Mouse (Mus musculus) liver, embryonic 14.5 days (tissue): ENCODE measurements at regions not wholly inside any gene's neighbourhood (a gene's known extent, or its start where the extent isn't known, plus 50 kb on each side); places are given as distances from the start of the nearest gene placed in this dataset.

Experiments
- ATAC-seq: fragments of 200-750 bp; cut with Nextera tagmentation; 2 replicates; pipeline ENCODE4 v1.8.0; 2017; ENCODE audit warnings: moderate number of reproducible peaks, mild to moderate bottlenecking, moderate library complexity; ENCODE audit not compliant: insufficient read depth
- DNase-seq, 3 experiments: peaks; one replicate each; pipeline ENCODE4 v3.0.0-alpha.2; 2012 to 2013; ENCODE audit warnings: low read depth in 3 of 3, low spot score in 3 of 3
- H3K27ac ChIP-seq: fragments of 300-500 bp; sonication (generic); 2 replicates; pipeline ENCODE4 v1.5.1; 2014; ENCODE audit warnings: moderate library complexity, mild to moderate bottlenecking, control low read depth, inconsistent platforms
- H3K27me3 ChIP-seq: fragments of 300-500 bp; sonication (generic); 2 replicates; pipeline ENCODE4 v1.6.1; 2014; ENCODE audit warnings: mild to moderate bottlenecking, low read length, moderate library complexity; ENCODE audit not compliant: control insufficient read depth, insufficient read depth
- H3K36me3 ChIP-seq: fragments of 300-500 bp; sonication (generic); replicated peaks from 2 replicates; pipeline ENCODE4 v1.6.1; 2014; ENCODE audit warnings: low read depth; ENCODE audit not compliant: control insufficient read depth, insufficient read depth
- H3K4me1 ChIP-seq, 2 experiments: fragments of 200-500 bp in 1 of 2; fragments of 300-500 bp in 1 of 2; sonication (generic) in 1 of 2; replicated peaks; 2 replicates each; pipeline ENCODE4 v1.6.1; 2012 to 2014; ENCODE audit warnings: antibody characterized with exemption in 1 of 2, inconsistent platforms in 1 of 2, low read length in 1 of 2; ENCODE audit not compliant: control insufficient read depth in 2 of 2, insufficient read depth in 2 of 2
- H3K4me2 ChIP-seq: fragments of 300-500 bp; sonication (generic); 2 replicates; pipeline ENCODE4 v1.6.1; 2014; ENCODE audit warnings: low read depth, mild to moderate bottlenecking, control low read depth, moderate library complexity
- H3K4me3 ChIP-seq, 2 experiments: fragments of 200-500 bp in 1 of 2; fragments of 300-500 bp in 1 of 2; sonication (generic) in 1 of 2; 2 replicates each; pipeline ENCODE4 v1.5.1; 2012 to 2014; ENCODE audit warnings: low read depth in 2 of 2, low read length in 2 of 2, mild to moderate bottlenecking in 2 of 2, control low read depth in 1 of 2, inconsistent platforms in 1 of 2, moderate library complexity in 1 of 2; ENCODE audit not compliant: insufficient read depth in 1 of 2
- H3K9ac ChIP-seq: fragments of 300-500 bp; sonication (generic); replicated peaks from 2 replicates; pipeline ENCODE4 v1.6.1; 2014; ENCODE audit warnings: mild to moderate bottlenecking, control low read depth, moderate library complexity
- H3K9me3 ChIP-seq: fragments of 300-500 bp; sonication (generic); 2 replicates; pipeline ENCODE4 v1.6.1; 2016; ENCODE audit warnings: low read length, mixed read lengths; ENCODE audit not compliant: control insufficient read depth
- CTCF ChIP-seq: IDR thresholded peaks from 2 replicates; pipeline ENCODE4 v1.5.1; 2016; ENCODE audit warnings: antibody characterized with exemption, low read depth, control low read depth
- EP300 ChIP-seq: IDR thresholded peaks from 2 replicates; pipeline ENCODE4 v1.6.1; 2016; ENCODE audit warnings: antibody characterized with exemption, low read depth
- WGBS: fragments of 180-500 bp; shearing (Covaris S2); extraction: QIAGEN DNeasy Blood & Tissue Kit; methylation state at CpG from one replicate; pipeline ENCODE4 v1.1.7; 2014; ENCODE audit not compliant: insufficient replicate concordance; 5-methylcytosine and 5-hydroxymethylcytosine counted together

- Histone ChIP-seq H3K4me3 (no peak overlapping the region), H3K36me3 (no peaks in the 10 kb centered on the region), H3K4me1 (no peaks in the 10 kb centered on the region), H3K27me3 (no peaks in the 10 kb centered on the region), H3K9me3 (no peaks in the 10 kb centered on the region), H3K9ac (no peak overlapping the region), H3K4me2 (no peak overlapping the region), H3K27ac (no peak overlapping the region)
- DNase-seq = no peak
- ATAC-seq = no peak
- WGBS = 64% methylated on average over 6 of the region's 6 CpGs
- no peak for TF ChIP-seq CTCF
- TF ChIP-seq EP300 = no peak
Measured at GRCm38 (mm10) chr1:143207399-143208065, 432.9 kb upstream of the B3galt2 start.

GRCm38 (mm10) chr1:143217401-143217800, 423.1 kb upstream of the B3galt2 start:
- DNase-seq = no peak
- no peaks in the 10 kb centered on the region for H3K4me1 ChIP-seq
- no peak overlapping the region for H3K4me3 ChIP-seq
- no peak for ATAC-seq
- no peaks in the 10 kb centered on the region for H3K9me3 ChIP-seq
- H3K36me3 ChIP-seq = no peaks in the 10 kb centered on the region
- no peak overlapping the region for H3K4me2 ChIP-seq
- no peaks in the 10 kb centered on the region for H3K27me3 ChIP-seq
- H3K27ac ChIP-seq = no peak overlapping the region
- no peak overlapping the region for H3K9ac ChIP-seq
- no peak for TF ChIP-seq EP300
- TF ChIP-seq CTCF = no peak

GRCm38 (mm10) chr1:143231969-143232368, 408.5 kb upstream of the B3galt2 start:
- Histone ChIP-seq H3K9me3 (no peaks in the 10 kb centered on the region), H3K9ac (no peak overlapping the region), H3K4me1 (no peaks in the 10 kb centered on the region), H3K36me3 (no peaks in the 10 kb centered on the region), H3K4me3 (no peak overlapping the region), H3K27ac (no peak overlapping the region), H3K27me3 (no peaks in the 10 kb centered on the region), H3K4me2 (no peak overlapping the region)
- DNase-seq = no peak
- WGBS = 56% methylated on average over 7 of the region's 7 CpGs
- no peak for ATAC-seq
- no peak for TF ChIP-seq CTCF
- no peak for TF ChIP-seq EP300

GRCm38 (mm10) chr1:143258470-143259215, 381.8 kb upstream of the B3galt2 start:
- H3K27me3 ChIP-seq = no peaks in the 10 kb centered on the region
- no peak overlapping the region for H3K9ac ChIP-seq
- no peaks in the 10 kb centered on the region for H3K9me3 ChIP-seq
- DNase-seq (no peak), ATAC-seq (no peak)
- 52% methylated on average over 5 of the region's 5 CpGs for WGBS
- H3K27ac ChIP-seq = no peak overlapping the region
- TF ChIP-seq EP300 (no peak), CTCF (no peak)
- H3K36me3 ChIP-seq = no peaks in the 10 kb centered on the region
- H3K4me1 ChIP-seq = no peaks in the 10 kb centered on the region
- H3K4me2 ChIP-seq = no peak overlapping the region
- no peak overlapping the region for H3K4me3 ChIP-seq

DNA sequence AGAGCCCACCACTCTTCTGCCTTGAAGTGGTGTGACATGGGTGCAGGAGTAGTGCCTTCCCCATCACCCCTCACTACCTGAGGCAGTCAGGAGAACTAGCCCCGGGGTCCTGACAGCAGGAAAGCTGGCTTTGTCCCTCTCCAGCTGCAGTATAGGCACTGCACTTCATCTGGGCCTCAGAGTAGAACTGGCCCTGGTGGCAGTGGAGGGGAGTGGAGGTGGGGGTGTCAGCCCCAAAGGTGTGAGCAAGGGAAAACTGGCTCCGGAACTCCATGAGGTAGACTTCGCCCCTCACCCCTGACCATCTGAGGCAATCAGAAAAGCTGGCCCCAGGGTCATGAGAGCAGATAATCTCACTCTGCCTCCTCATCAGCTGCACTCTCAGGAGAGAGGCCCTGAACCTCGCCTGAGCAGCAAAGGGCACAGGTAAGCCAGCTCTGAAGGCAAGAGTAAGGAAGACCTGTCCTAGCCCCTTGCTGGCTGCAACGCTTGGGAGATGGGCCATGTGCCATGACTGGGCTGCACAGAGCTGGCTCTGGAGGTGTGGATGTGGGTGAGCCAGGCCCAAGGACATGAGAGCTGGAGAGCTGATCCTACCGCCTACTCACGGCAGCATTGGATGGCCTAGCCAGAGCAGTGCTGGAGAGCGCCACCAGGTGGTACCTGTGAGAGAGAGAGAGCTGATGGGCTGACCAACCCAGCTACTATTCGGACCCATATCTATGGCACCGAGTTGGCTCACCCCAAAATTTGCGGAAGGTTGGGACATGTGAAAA, 377.0 kb upstream of the B3galt2 start:
- ATAC-seq (no peak), DNase-seq (no peak)
- H3K9ac ChIP-seq = no peak overlapping the region
- TF ChIP-seq CTCF (no peak), EP300 (no peak)
- H3K9me3 ChIP-seq = no peaks in the 10 kb centered on the region
- H3K36me3 ChIP-seq = no peaks in the 10 kb centered on the region
- no peaks in the 10 kb centered on the region for H3K27me3 ChIP-seq
- H3K4me1 ChIP-seq = no peaks in the 10 kb centered on the region
- 53% methylated on average over 11 of the region's 11 CpGs for WGBS
- H3K27ac ChIP-seq = no peak overlapping the region
- no peak overlapping the region for H3K4me3 ChIP-seq
- H3K4me2 ChIP-seq = no peak overlapping the region
